Mouse (Mus musculus) frontal cortex, postnatal 10 days (tissue): Measurements from ENCODE around the gene Adam3.

Experiments used
- DNase-seq, 2 experiments: peaks; one replicate each; pipeline ENCODE4 v3.0.0; 2022; ENCODE audit warnings: low spot score in 2 of 2, mixed read lengths in 1 of 2

Adam3 gene

DNA sequence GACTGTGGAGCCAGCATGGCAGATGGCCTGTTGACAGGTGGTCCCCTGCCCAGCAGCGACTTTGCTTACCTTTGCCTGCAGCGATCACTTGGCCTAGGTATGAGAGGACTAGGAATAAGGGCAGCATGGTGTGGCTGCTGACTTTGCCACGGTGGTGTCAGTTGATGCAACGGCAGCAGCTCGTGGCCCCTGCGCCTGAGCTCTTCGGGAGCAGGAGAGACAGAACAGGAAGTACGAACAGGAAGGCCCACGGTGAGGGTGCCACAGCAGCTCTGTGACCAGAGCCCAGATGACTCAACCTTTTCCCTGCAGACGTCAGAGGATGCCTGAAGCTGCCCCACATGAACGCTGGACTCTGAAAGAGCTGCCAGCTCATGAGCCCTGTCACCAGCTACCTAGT lies at the start of gene Adam3:
Gene Adam3, minus strand, starts transcription at position 223 of the 400 bp plus-strand sequence.
- no peak for DNase-seq

GRCm38 (mm10) chr8:24724886-24725626 lies 596 bp downstream of the Adam3 start:
- DNase-seq = no peak
